Mouse (Mus musculus): ENCODE results near the gene Ifna7. TPM values are rescaled to one million over a fixed set of nuclear protein-coding genes. Genes with fewer than 3 reads are reported as not detected.
"Not testable (repeated sequence)": the region's sequence is repeated elsewhere in the genome, so short reads cannot be mapped to it uniquely, and the experiment has no call there.

The Ifna7 gene
- polyA plus RNA-seq (2015; fragmentation: Nextera tagmentation; extraction: Ambion mirVana): not detected in 2 replicates

DNA sequence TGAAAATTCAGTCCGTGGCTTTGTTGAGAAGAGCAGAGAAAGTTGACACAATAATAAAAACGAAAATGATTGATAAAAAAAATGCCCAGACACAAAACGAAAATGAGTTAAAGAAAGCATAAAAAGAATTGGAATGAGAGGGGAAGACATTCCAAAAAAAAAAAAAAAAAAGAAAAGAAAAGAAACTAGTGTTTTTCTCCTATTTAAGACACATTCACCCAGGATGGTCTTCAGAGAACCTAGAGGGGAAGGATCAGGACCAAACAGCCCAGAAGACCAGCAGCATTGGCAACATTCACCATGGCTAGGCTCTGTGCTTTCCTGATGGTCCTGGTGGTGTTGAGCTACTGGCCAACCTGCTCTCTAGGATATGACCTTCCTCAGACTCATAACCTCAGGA is at the start of gene Ifna7:
Ifna7 (plus strand) TSS at position 301 of the 400 bp plus-strand sequence.
- Histone ChIP-seq H3K4me3 (no peak within 1 kb of the TSS), H3K27ac (no peak within 1 kb of the TSS), H3K4me1 (no peaks in the 10 kb centered on the region), H3K36me3 (no peaks in the 10 kb centered on the region), H3K4me2 (replicated peaks) (no peak within 1 kb of the TSS), H3K9me3 (no peaks in the 10 kb centered on the region), H3K27me3 (no peaks in the 10 kb centered on the region; the same call in 1 of the 2 replicates), H3K9ac (no peak within 1 kb of the TSS)
- WGBS: 54% methylated on average over 3 of the region's 3 CpGs
- no peak for ATAC-seq (ENCODE audit: low FRiP score, low read depth)

DNA sequence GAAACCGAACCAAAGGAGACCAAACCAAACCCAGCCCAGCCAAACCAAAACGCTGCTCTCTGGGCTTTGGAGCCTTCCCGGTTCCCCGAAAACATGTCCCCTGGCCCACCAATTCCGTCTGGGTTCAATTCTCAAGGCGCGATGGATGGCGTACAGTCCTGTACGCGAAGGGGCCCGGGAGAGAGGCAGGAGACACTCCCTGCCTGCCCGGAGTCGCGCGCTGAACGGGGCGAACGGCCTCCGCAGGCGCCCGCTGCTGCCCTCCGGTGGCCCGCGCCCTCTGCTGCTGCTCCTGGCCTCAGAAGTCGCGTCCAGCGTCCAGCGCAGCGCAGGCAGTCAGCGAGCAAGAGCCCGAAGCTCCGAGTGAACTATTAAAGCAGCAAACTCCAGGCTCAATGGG is 42.5 kb upstream of the Ifna7 start, which contains the start of gene Gm13290:
Gm13290 (plus strand) TSS at position 301 of the 400 bp plus-strand sequence.
- H3K9ac ChIP-seq; ATAC-seq (ENCODE audit: low FRiP score, low read depth); H3K4me2 ChIP-seq (replicated peaks); H3K4me3 ChIP-seq; H3K4me1 ChIP-seq; H3K27me3 ChIP-seq; H3K9me3 ChIP-seq; H3K36me3 ChIP-seq; H3K27ac ChIP-seq: not testable (repeated sequence)
- WGBS: no CpG with 5 or more reads among the region's 32 CpGs

DNA sequence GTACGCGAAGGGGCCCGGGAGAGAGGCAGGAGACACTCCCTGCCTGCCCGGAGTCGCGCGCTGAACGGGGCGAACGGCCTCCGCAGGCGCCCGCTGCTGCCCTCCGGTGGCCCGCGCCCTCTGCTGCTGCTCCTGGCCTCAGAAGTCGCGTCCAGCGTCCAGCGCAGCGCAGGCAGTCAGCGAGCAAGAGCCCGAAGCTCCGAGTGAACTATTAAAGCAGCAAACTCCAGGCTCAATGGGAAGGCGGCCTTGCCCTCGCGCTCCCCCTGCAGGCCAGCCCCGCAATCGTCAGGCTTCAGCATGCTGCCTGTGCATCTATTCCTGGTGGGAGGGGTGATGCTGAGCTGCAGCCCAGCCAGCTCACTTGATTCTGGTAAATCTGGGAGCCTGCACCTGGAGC is 39.4 kb upstream of the Ifna7 start, which contains the start of gene Gm13289:
Gm13289 (plus strand) TSS at position 301 of the 400 bp plus-strand sequence.
- not testable (repeated sequence) for H3K27me3 ChIP-seq; H3K9me3 ChIP-seq; H3K9ac ChIP-seq; H3K36me3 ChIP-seq; H3K4me2 ChIP-seq (replicated peaks); H3K4me3 ChIP-seq; H3K4me1 ChIP-seq; ATAC-seq (ENCODE audit: low FRiP score, low read depth); H3K27ac ChIP-seq
- WGBS: no CpG with 5 or more reads among the region's 29 CpGs

DNA sequence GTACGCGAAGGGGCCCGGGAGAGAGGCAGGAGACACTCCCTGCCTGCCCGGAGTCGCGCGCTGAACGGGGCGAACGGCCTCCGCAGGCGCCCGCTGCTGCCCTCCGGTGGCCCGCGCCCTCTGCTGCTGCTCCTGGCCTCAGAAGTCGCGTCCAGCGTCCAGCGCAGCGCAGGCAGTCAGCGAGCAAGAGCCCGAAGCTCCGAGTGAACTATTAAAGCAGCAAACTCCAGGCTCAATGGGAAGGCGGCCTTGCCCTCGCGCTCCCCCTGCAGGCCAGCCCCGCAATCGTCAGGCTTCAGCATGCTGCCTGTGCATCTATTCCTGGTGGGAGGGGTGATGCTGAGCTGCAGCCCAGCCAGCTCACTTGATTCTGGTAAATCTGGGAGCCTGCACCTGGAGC is 36.5 kb upstream of the Ifna7 start, which contains the start of gene Gm13272:
Gm13272 (plus strand) TSS at position 301 of the 400 bp plus-strand sequence.
- no CpG with 5 or more reads among the region's 29 CpGs for WGBS
- not testable (repeated sequence) for H3K4me2 ChIP-seq (replicated peaks); ATAC-seq (ENCODE audit: low FRiP score, low read depth); H3K9ac ChIP-seq; H3K4me3 ChIP-seq; H3K4me1 ChIP-seq; H3K9me3 ChIP-seq; H3K27me3 ChIP-seq; H3K36me3 ChIP-seq; H3K27ac ChIP-seq

DNA sequence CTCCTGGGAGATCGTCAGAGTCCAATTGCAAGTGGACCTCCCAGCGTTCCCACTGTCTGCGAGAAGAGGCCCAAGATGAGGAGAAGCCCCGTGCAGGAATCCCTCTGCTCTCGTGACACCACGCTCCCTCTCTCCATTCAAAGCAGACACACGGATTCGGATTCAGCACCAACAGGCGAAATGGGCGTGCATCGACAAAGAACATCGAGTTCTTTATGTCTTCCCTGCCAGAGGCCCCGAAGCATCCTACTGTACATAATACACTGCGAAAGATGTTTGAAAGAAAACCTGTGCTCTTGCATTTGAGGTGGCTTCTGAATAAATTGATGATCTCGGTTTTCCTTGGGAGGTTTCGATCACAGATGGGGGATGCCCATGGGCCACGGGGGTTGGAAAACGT is 35.7 kb upstream of the Ifna7 start:
- WGBS: 59% methylated on average over 11 of the region's 18 CpGs
- H3K27ac ChIP-seq; H3K9me3 ChIP-seq; H3K36me3 ChIP-seq; H3K9ac ChIP-seq; H3K4me2 ChIP-seq (replicated peaks); H3K4me1 ChIP-seq; ATAC-seq (ENCODE audit: low FRiP score, low read depth); H3K4me3 ChIP-seq; H3K27me3 ChIP-seq: not testable (repeated sequence)

DNA sequence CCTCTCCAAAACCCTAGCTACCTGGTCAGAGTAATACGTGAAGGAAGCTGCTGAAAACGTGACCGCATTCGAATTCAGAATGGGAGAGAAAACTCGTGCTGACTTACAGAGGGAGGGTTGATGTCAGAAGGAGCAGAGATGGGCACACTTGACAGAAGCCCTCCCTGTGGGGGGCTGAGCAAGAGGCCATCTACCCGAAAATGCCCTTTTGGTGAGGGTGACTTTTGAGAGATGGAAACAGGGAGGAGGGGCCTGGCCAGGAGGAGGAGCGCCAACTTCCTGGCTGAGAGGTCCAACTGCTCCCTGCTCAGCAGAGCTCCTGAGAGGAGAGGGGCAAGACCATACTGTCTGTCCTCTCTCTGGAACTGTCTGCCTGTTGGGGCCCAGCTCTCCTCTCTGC is 34.2 kb upstream of the Ifna7 start, which contains the start of gene Ifnz:
Ifnz (plus strand) TSS at position 301 of the 400 bp plus-strand sequence.
- not testable (repeated sequence) for ATAC-seq (ENCODE audit: low FRiP score, low read depth); H3K27ac ChIP-seq; H3K9me3 ChIP-seq; H3K36me3 ChIP-seq; H3K4me1 ChIP-seq; H3K27me3 ChIP-seq; H3K9ac ChIP-seq
- Histone ChIP-seq H3K4me3 (peak within 1 kb of the TSS; percentile 30), H3K4me2 (replicated peaks) (peak within 1 kb of the TSS; percentile 51)
- WGBS: 23% methylated on average over 5 of the region's 7 CpGs

DNA sequence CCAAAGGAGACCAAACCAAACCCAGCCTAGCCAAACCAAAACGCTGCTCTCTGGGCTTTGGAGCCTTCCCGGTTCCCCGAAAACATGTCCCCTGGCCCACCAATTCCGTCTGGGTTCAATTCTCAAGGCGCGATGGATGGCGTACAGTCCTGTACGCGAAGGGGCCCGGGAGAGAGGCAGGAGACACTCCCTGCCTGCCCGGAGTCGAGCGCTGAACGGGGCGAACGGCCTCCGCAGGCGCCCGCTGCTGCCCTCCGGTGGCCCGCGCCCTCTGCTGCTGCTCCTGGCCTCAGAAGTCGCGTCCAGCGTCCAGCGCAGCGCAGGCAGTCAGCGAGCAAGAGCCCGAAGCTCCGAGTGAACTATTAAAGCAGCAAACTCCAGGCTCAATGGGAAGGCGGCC is 33.7 kb upstream of the Ifna7 start:
- peak overlapping the region; percentile 30 for H3K4me3 ChIP-seq
- WGBS: 0% methylated on average over 13 of the region's 31 CpGs
- H3K4me1 ChIP-seq; H3K27ac ChIP-seq; H3K36me3 ChIP-seq; H3K9me3 ChIP-seq; H3K27me3 ChIP-seq; H3K9ac ChIP-seq; ATAC-seq (ENCODE audit: low FRiP score, low read depth): not testable (repeated sequence)
- peak overlapping the region; percentile 51 for H3K4me2 ChIP-seq (replicated peaks)

DNA sequence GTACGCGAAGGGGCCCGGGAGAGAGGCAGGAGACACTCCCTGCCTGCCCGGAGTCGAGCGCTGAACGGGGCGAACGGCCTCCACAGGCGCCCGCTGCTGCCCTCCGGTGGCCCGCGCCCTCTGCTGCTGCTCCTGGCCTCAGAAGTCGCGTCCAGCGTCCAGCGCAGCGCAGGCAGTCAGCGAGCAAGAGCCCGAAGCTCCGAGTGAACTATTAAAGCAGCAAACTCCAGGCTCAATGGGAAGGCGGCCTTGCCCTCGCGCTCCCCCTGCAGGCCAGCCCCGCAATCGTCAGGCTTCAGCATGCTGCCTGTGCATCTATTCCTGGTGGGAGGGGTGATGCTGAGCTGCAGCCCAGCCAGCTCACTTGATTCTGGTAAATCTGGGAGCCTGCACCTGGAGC is 30.6 kb upstream of the Ifna7 start, which contains the start of gene Gm13276:
Gm13276 (plus strand) TSS at position 301 of the 400 bp plus-strand sequence.
- not testable (repeated sequence) for ATAC-seq (ENCODE audit: low FRiP score, low read depth); H3K27me3 ChIP-seq; H3K4me1 ChIP-seq; H3K27ac ChIP-seq; H3K9ac ChIP-seq; H3K36me3 ChIP-seq; H3K4me2 ChIP-seq (replicated peaks); H3K4me3 ChIP-seq; H3K9me3 ChIP-seq
- no CpG with 5 or more reads among the region's 27 CpGs for WGBS

DNA sequence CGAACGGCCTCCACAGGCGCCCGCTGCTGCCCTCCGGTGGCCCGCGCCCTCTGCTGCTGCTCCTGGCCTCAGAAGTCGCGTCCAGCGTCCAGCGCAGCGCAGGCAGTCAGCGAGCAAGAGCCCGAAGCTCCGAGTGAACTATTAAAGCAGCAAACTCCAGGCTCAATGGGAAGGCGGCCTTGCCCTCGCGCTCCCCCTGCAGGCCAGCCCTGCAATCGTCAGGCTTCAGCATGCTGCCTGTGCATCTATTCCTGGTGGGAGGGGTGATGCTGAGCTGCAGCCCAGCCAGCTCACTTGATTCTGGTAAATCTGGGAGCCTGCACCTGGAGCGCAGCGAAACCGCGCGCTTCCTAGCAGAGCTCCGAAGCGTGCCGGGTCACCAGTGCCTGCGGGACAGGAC is 27.6 kb upstream of the Ifna7 start, which contains the start of gene Gm13277:
Gm13277 (plus strand) TSS at position 231 of the 400 bp plus-strand sequence.
- not testable (repeated sequence) for H3K36me3 ChIP-seq; H3K27me3 ChIP-seq; H3K9me3 ChIP-seq; H3K9ac ChIP-seq; H3K4me1 ChIP-seq; ATAC-seq (ENCODE audit: low FRiP score, low read depth); H3K4me2 ChIP-seq (replicated peaks); H3K4me3 ChIP-seq; H3K27ac ChIP-seq
- 0% methylated on average over 4 of the region's 28 CpGs for WGBS

DNA sequence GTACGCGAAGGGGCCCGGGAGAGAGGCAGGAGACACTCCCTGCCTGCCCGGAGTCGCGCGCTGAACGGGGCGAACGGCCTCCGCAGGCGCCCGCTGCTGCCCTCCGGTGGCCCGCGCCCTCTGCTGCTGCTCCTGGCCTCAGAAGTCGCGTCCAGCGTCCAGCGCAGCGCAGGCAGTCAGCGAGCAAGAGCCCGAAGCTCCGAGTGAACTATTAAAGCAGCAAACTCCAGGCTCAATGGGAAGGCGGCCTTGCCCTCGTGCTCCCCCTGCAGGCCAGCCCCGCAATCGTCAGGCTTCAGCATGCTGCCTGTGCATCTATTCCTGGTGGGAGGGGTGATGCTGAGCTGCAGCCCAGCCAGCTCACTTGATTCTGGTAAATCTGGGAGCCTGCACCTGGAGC is 24.8 kb upstream of the Ifna7 start, which contains the start of gene Gm13278:
Gm13278 (plus strand) TSS at position 301 of the 400 bp plus-strand sequence.
- H3K27me3 ChIP-seq; H3K9ac ChIP-seq; H3K4me1 ChIP-seq; H3K36me3 ChIP-seq; H3K4me3 ChIP-seq; H3K27ac ChIP-seq; H3K4me2 ChIP-seq (replicated peaks); H3K9me3 ChIP-seq; ATAC-seq (ENCODE audit: low FRiP score, low read depth): not testable (repeated sequence)
- no CpG with 5 or more reads among the region's 28 CpGs for WGBS

DNA sequence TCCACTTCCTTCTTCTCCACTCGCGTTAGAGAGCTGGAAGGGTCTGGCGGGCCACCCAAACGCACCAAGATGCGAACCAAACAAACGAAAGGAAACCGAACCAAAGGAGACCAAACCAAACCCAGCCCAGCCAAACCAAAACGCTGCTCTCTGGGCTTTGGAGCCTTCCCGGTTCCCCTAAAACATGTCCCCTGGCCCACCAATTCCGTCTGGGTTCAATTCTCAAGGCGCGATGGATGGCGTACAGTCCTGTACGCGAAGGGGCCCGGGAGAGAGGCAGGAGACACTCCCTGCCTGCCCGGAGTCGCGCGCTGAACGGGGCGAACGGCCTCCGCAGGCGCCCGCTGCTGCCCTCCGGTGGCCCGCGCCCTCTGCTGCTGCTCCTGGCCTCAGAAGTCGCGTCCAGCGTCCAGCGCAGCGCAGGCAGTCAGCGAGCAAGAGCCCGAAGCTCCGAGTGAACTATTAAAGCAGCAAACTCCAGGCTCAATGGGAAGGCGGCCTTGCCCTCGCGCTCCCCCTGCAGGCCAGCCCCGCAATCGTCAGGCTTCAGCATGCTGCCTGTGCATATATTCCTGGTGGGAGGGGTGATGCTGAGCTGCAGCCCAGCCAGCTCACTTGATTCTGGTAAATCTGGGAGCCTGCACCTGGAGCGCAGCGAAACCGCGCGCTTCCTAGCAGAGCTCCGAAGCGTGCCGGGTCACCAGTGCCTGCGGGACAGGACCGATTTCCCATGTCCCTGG is 21.9 kb upstream of the Ifna7 start, which contains the start of gene Gm13275:
Gm13275 (plus strand) TSS at position 552 of the 740 bp plus-strand sequence.
- not testable (repeated sequence) for H3K4me1 ChIP-seq; H3K27ac ChIP-seq; ATAC-seq (ENCODE audit: low FRiP score, low read depth); H3K9ac ChIP-seq; H3K4me2 ChIP-seq (replicated peaks); H3K4me3 ChIP-seq; H3K9me3 ChIP-seq; H3K36me3 ChIP-seq; H3K27me3 ChIP-seq
- WGBS: 0% methylated on average over 14 of the region's 52 CpGs

DNA sequence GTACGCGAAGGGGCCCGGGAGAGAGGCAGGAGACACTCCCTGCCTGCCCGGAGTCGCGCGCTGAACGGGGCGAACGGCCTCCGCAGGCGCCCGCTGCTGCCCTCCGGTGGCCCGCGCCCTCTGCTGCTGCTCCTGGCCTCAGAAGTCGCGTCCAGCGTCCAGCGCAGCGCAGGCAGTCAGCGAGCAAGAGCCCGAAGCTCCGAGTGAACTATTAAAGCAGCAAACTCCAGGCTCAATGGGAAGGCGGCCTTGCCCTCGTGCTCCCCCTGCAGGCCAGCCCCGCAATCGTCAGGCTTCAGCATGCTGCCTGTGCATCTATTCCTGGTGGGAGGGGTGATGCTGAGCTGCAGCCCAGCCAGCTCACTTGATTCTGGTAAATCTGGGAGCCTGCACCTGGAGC is 18.9 kb upstream of the Ifna7 start, which contains the start of gene Gm13279:
Gm13279 (plus strand) TSS at position 301 of the 400 bp plus-strand sequence.
- not testable (repeated sequence) for H3K4me1 ChIP-seq; H3K4me3 ChIP-seq; H3K36me3 ChIP-seq; ATAC-seq (ENCODE audit: low FRiP score, low read depth); H3K9ac ChIP-seq; H3K4me2 ChIP-seq (replicated peaks); H3K27me3 ChIP-seq; H3K27ac ChIP-seq; H3K9me3 ChIP-seq
- WGBS: no CpG with 5 or more reads among the region's 28 CpGs

All from limb, embryonic 13.5 days (tissue).